Mouse (Mus musculus) lung, adult 2 months (tissue): ENCODE results near the gene Exoc6.

ENCODE experiments used
- CTCF ChIP-seq: fragments of 200-500 bp; IDR thresholded peaks from 2 replicates; pipeline ENCODE4 v1.5.1; 2011; ENCODE audit warnings: mild to moderate bottlenecking, low read length, control low read depth; ENCODE audit not compliant: insufficient read depth
- POLR2A ChIP-seq: fragments of 200-500 bp; IDR thresholded peaks from 2 replicates; pipeline ENCODE4 v1.6.1; 2011; ENCODE audit warnings: low read depth, mild to moderate bottlenecking, control low read depth, low read length, borderline replicate concordance; ENCODE audit errors: extremely low read depth

- TF ChIP-seq CTCF (no peak), POLR2A (no peak)
Measured at GRCm38 (mm10) chr19:37585210-37585609, 35.0 kb downstream of the Exoc6 start.
